Mouse (Mus musculus) embryonic facial prominence, embryonic 14.5 days (tissue): ENCODE data around the gene Zdhhc14. TPM values are rescaled to one million over a fixed set of nuclear protein-coding genes. Genes with fewer than 3 reads are reported as not detected.
A peak's percentile ranks its signal among the peaks of the same experiment; 100 is the strongest.

Experiments
- ATAC-seq: fragments of 200-750 bp; cut with Nextera tagmentation; 2 replicates; pipeline ENCODE4 v1.8.0; 2017; ENCODE audit warnings: low read depth, moderate number of reproducible peaks, moderate TSS enrichment
- DNase-seq: peaks from one replicate; pipeline ENCODE4 v3.0.0-alpha.2; 2015; ENCODE audit warnings: low spot score
- H3K27ac ChIP-seq: fragments of 300-500 bp; sonication (generic); replicated peaks from 2 replicates; pipeline ENCODE4 v1.5.1; 2014; ENCODE audit warnings: low read depth, mild to moderate bottlenecking, low read length, moderate library complexity
- H3K27me3 ChIP-seq: fragments of 300-500 bp; sonication (generic); replicated peaks from 2 replicates; pipeline ENCODE4 v1.6.1; 2014; ENCODE audit warnings: low read length; ENCODE audit not compliant: control insufficient read depth, insufficient read depth
- H3K36me3 ChIP-seq: fragments of 300-500 bp; sonication (generic); 2 replicates; pipeline ENCODE4 v1.6.1; 2014; ENCODE audit warnings: low read length, mixed read lengths; ENCODE audit not compliant: control insufficient read depth, insufficient read depth
- H3K4me1 ChIP-seq: fragments of 300-500 bp; sonication (generic); 2 replicates; pipeline ENCODE4 v1.6.1; 2014; ENCODE audit warnings: antibody characterized with exemption, low read length; ENCODE audit not compliant: control insufficient read depth, insufficient read depth
- H3K4me2 ChIP-seq: fragments of 300-500 bp; sonication (generic); 2 replicates; pipeline ENCODE4 v1.6.1; 2014; ENCODE audit warnings: low read depth, mild to moderate bottlenecking, low read length, moderate library complexity, mixed read lengths
- H3K4me3 ChIP-seq: fragments of 300-500 bp; sonication (generic); 2 replicates; pipeline ENCODE4 v1.5.1; 2014; ENCODE audit warnings: low read depth, mild to moderate bottlenecking, low read length
- H3K9ac ChIP-seq: fragments of 300-500 bp; sonication (generic); 2 replicates; pipeline ENCODE4 v1.6.1; 2014; ENCODE audit warnings: low read depth, mild to moderate bottlenecking, low read length, moderate library complexity, mixed read lengths
- H3K9me3 ChIP-seq: fragments of 300-500 bp; sonication (generic); 2 replicates; pipeline ENCODE4 v1.6.1; 2016; ENCODE audit warnings: low read length; ENCODE audit not compliant: control insufficient read depth
- WGBS: fragments of 180-500 bp; shearing (Covaris S2); extraction: QIAGEN DNeasy Blood & Tissue Kit; methylation state at CpG from one replicate; pipeline ENCODE4 v1.1.7; 2014; 5-methylcytosine and 5-hydroxymethylcytosine counted together
- polyA plus RNA-seq: library from polyadenylated mRNA; unstranded; fragments of >200 nt; fragmentation: Nextera tagmentation; extraction: Ambion mirVana; gene quantifications from 2 replicates; pipeline ENCODE4 v1.2.1, GENCODE M21; 2014

Zdhhc14 gene
- polyA plus RNA-seq, 1 experiment from 2014 or later = 4.6 TPM

- no peak overlapping the region for H3K4me2 ChIP-seq
- H3K4me1 ChIP-seq = no peaks in the 10 kb centered on the region
- H3K9ac ChIP-seq = no peak overlapping the region
- no peak overlapping the region for H3K27ac ChIP-seq
- ATAC-seq = no peak
- 92% methylated on average over 4 of the region's 4 CpGs for WGBS
- no peaks in the 10 kb centered on the region for H3K9me3 ChIP-seq
- DNase-seq = no peak
- no peak overlapping the region for H3K4me3 ChIP-seq
- no peaks in the 10 kb centered on the region for H3K36me3 ChIP-seq
- no peaks in the 10 kb centered on the region for H3K27me3 ChIP-seq
These were observed 163.2 kb downstream of the Zdhhc14 start for GRCm38 (mm10) chr17:5655536-5655935.

- DNase-seq = peak; percentile 32
- WGBS = 53% methylated on average over 8 of the region's 8 CpGs
- no peaks in the 10 kb centered on the region for H3K4me1 ChIP-seq
These were observed 168.1 kb downstream of the Zdhhc14 start for GRCm38 (mm10) chr17:5660317-5661080.

GRCm38 (mm10) chr17:5666652-5667051, 174.3 kb downstream of the Zdhhc14 start:
- H3K27me3 ChIP-seq = no peaks in the 10 kb centered on the region
- no peak overlapping the region for H3K27ac ChIP-seq
- H3K9ac ChIP-seq = no peak overlapping the region
- no peak overlapping the region for H3K4me3 ChIP-seq
- WGBS = 78% methylated on average over 8 of the region's 8 CpGs
- no peaks in the 10 kb centered on the region for H3K36me3 ChIP-seq
- DNase-seq (no peak), ATAC-seq (no peak)
- no peak overlapping the region for H3K4me2 ChIP-seq
- no peaks in the 10 kb centered on the region for H3K9me3 ChIP-seq
- no peaks in the 10 kb centered on the region for H3K4me1 ChIP-seq

More at GRCm38 (mm10) chr17:5660317-5661080, 168.1 kb downstream of the Zdhhc14 start:
- no peaks in the 10 kb centered on the region for H3K27me3 ChIP-seq
- no peak overlapping the region for H3K27ac ChIP-seq
- H3K36me3 ChIP-seq = no peaks in the 10 kb centered on the region
- H3K4me2 ChIP-seq = no peak overlapping the region
- H3K4me3 ChIP-seq = no peak overlapping the region
- no peak overlapping the region for H3K9ac ChIP-seq
- no peaks in the 10 kb centered on the region for H3K9me3 ChIP-seq
- peak; percentile 37; the same call in 1 of the 2 replicates for ATAC-seq

- H3K4me2 ChIP-seq = no peak overlapping the region
- no peaks in the 10 kb centered on the region for H3K36me3 ChIP-seq
- 53% methylated on average over 3 of the region's 3 CpGs for WGBS
- H3K4me3 ChIP-seq = no peak overlapping the region
- no peaks in the 10 kb centered on the region for H3K4me1 ChIP-seq
- H3K27me3 ChIP-seq = no peaks in the 10 kb centered on the region
- DNase-seq (no peak), ATAC-seq (no peak)
- no peaks in the 10 kb centered on the region for H3K9me3 ChIP-seq
- H3K27ac ChIP-seq = no peak overlapping the region
- H3K9ac ChIP-seq = no peak overlapping the region
These were observed 176.1 kb downstream of the Zdhhc14 start for GRCm38 (mm10) chr17:5668456-5668855.

GRCm38 (mm10) chr17:5668981-5669380, 176.6 kb downstream of the Zdhhc14 start:
- Histone ChIP-seq H3K27me3 (no peaks in the 10 kb centered on the region), H3K4me1 (no peaks in the 10 kb centered on the region), H3K36me3 (no peaks in the 10 kb centered on the region), H3K9me3 (no peaks in the 10 kb centered on the region), H3K4me3 (no peak overlapping the region), H3K9ac (no peak overlapping the region), H3K27ac (no peak overlapping the region), H3K4me2 (no peak overlapping the region)
- DNase-seq (peak; percentile 55), ATAC-seq (no peak)
- WGBS = 43% methylated on average over 7 of the region's 7 CpGs

- no peak for DNase-seq
- 80% methylated on average over 8 of the region's 8 CpGs for WGBS
- Histone ChIP-seq H3K9me3 (no peaks in the 10 kb centered on the region), H3K27ac (no peak overlapping the region), H3K4me3 (no peak overlapping the region), H3K27me3 (no peaks in the 10 kb centered on the region), H3K4me2 (no peak overlapping the region), H3K4me1 (no peaks in the 10 kb centered on the region), H3K36me3 (no peaks in the 10 kb centered on the region), H3K9ac (no peak overlapping the region)
- no peak for ATAC-seq
These were observed 183.6 kb downstream of the Zdhhc14 start for GRCm38 (mm10) chr17:5675951-5676350.

- H3K4me3 ChIP-seq = no peak overlapping the region
- no peaks in the 10 kb centered on the region for H3K4me1 ChIP-seq
- H3K27ac ChIP-seq = no peak overlapping the region
- H3K9me3 ChIP-seq = no peaks in the 10 kb centered on the region
- DNase-seq (peak; percentile 53), ATAC-seq (peak; percentile 63; the same call in 1 of the 2 replicates)
- H3K4me2 ChIP-seq = no peak overlapping the region
- H3K36me3 ChIP-seq = no peaks in the 10 kb centered on the region
- H3K27me3 ChIP-seq = no peaks in the 10 kb centered on the region
- no peak overlapping the region for H3K9ac ChIP-seq
- WGBS = 15% methylated on average over 1 of the region's 1 CpGs
These were observed 187.0 kb downstream of the Zdhhc14 start for GRCm38 (mm10) chr17:5679315-5679714.

GRCm38 (mm10) chr17:5685324-5685723, 193.0 kb downstream of the Zdhhc14 start:
- 93% methylated on average over 7 of the region's 7 CpGs for WGBS
- Histone ChIP-seq H3K4me2 (no peak overlapping the region), H3K27me3 (no peaks in the 10 kb centered on the region), H3K27ac (no peak overlapping the region), H3K9ac (no peak overlapping the region), H3K9me3 (no peaks in the 10 kb centered on the region), H3K4me1 (no peaks in the 10 kb centered on the region), H3K4me3 (no peak overlapping the region), H3K36me3 (no peaks in the 10 kb centered on the region)
- ATAC-seq (no peak), DNase-seq (no peak)

GRCm38 (mm10) chr17:5687810-5688209, 195.5 kb downstream of the Zdhhc14 start:
- 83% methylated on average over 4 of the region's 4 CpGs for WGBS

More at GRCm38 (mm10) chr17:5687810-5688209, 195.5 kb downstream of the Zdhhc14 start:
- no peaks in the 10 kb centered on the region; the same call in 1 of the 2 replicates for H3K4me1 ChIP-seq
- no peaks in the 10 kb centered on the region for H3K36me3 ChIP-seq
- H3K4me2 ChIP-seq = no peak overlapping the region
- no peak overlapping the region for H3K27ac ChIP-seq
- no peak overlapping the region for H3K4me3 ChIP-seq
- H3K9ac ChIP-seq = no peak overlapping the region
- DNase-seq = no peak
- H3K9me3 ChIP-seq = no peaks in the 10 kb centered on the region
- ATAC-seq = no peak
- no peaks in the 10 kb centered on the region for H3K27me3 ChIP-seq
